Mouse (Mus musculus) heart, embryonic 13.5 days (tissue): ENCODE measurements around the gene Phyhipl. TPM values are rescaled to one million over a fixed set of nuclear protein-coding genes. Genes with fewer than 3 reads are reported as not detected.

Experiments used
- ATAC-seq: fragments of 200-750 bp; cut with Nextera tagmentation; 2 replicates; pipeline ENCODE4 v1.8.0; 2017; ENCODE audit warnings: moderate TSS enrichment; ENCODE audit not compliant: insufficient number of reproducible peaks, low FRiP score, low TSS enrichment; ENCODE audit errors: extremely low read depth
- H3K27ac ChIP-seq: fragments of 300-500 bp; sonication (generic); replicated peaks from 2 replicates; pipeline ENCODE4 v1.5.1; 2015; ENCODE audit warnings: moderate library complexity, mild to moderate bottlenecking, inconsistent platforms
- H3K27me3 ChIP-seq: fragments of 300-500 bp; sonication (generic); replicated peaks from 2 replicates; pipeline ENCODE4 v1.6.1; 2015; ENCODE audit warnings: mild to moderate bottlenecking, inconsistent platforms
- H3K36me3 ChIP-seq: fragments of 300-500 bp; sonication (generic); 2 replicates; pipeline ENCODE4 v1.6.1; 2015; ENCODE audit warnings: mild to moderate bottlenecking, inconsistent platforms
- H3K4me1 ChIP-seq: fragments of 300-500 bp; sonication (generic); 2 replicates; pipeline ENCODE4 v1.6.1; 2015; ENCODE audit warnings: inconsistent platforms
- H3K4me2 ChIP-seq: fragments of 300-500 bp; sonication (generic); 2 replicates; pipeline ENCODE4 v1.6.1; 2015; ENCODE audit warnings: inconsistent platforms, mild to moderate bottlenecking, moderate library complexity
- H3K4me3 ChIP-seq: fragments of 300-500 bp; sonication (generic); 2 replicates; pipeline ENCODE4 v1.5.1; 2015; ENCODE audit warnings: moderate library complexity, mild to moderate bottlenecking, inconsistent platforms
- H3K9ac ChIP-seq: fragments of 300-500 bp; sonication (generic); 2 replicates; pipeline ENCODE4 v1.6.1; 2015; ENCODE audit warnings: inconsistent platforms, mild to moderate bottlenecking, moderate library complexity
- H3K9me3 ChIP-seq: fragments of 300-500 bp; sonication (generic); 2 replicates; pipeline ENCODE4 v1.6.1; 2016; ENCODE audit warnings: inconsistent platforms
- WGBS: fragments of 180-500 bp; shearing (Covaris S2); methylation state at CpG from one replicate; pipeline ENCODE4 v1.1.7; 2015; ENCODE audit warnings: mixed read lengths; 5-methylcytosine and 5-hydroxymethylcytosine counted together
- polyA plus RNA-seq: library from polyadenylated mRNA; unstranded; fragments of >200 nt; fragmentation: Nextera tagmentation; extraction: Ambion mirVana; gene quantifications from 2 replicates; pipeline ENCODE4 v1.2.1, GENCODE M21; 2015

The Phyhipl gene
- polyA plus RNA-seq, 1 experiment from 2014 or later: 1.0 TPM

- 50% methylated on average over 6 of the region's 6 CpGs for WGBS
- no peak for ATAC-seq
- Histone ChIP-seq H3K9ac (no peak overlapping the region), H3K27me3 (no peaks in the 10 kb centered on the region), H3K27ac (no peak overlapping the region), H3K9me3 (no peaks in the 10 kb centered on the region; the same call in 1 of the 2 replicates), H3K4me3 (no peak overlapping the region), H3K36me3 (no peaks in the 10 kb centered on the region), H3K4me1 (no peaks in the 10 kb centered on the region), H3K4me2 (no peak overlapping the region)
These were observed 507 bp upstream of the Phyhipl start for GRCm38 (mm10) chr10:70656272-70656671.

- no peak for ATAC-seq
- H3K36me3 ChIP-seq: no peaks in the 10 kb centered on the region
- no peak overlapping the region for H3K4me3 ChIP-seq
- no peaks in the 10 kb centered on the region for H3K9me3 ChIP-seq
- no peaks in the 10 kb centered on the region for H3K27me3 ChIP-seq
- WGBS: 68% methylated on average over 4 of the region's 4 CpGs
- no peak overlapping the region for H3K4me2 ChIP-seq
- H3K9ac ChIP-seq: no peak overlapping the region
- no peak overlapping the region for H3K27ac ChIP-seq
- H3K4me1 ChIP-seq: no peaks in the 10 kb centered on the region
These were observed 1.1 kb downstream of the Phyhipl start for GRCm38 (mm10) chr10:70654655-70655054.

GRCm38 (mm10) chr10:70654139-70654538 is 1.6 kb downstream of the Phyhipl start:
- Histone ChIP-seq H3K4me2 (no peak overlapping the region), H3K36me3 (no peaks in the 10 kb centered on the region), H3K9me3 (no peaks in the 10 kb centered on the region), H3K4me3 (no peak overlapping the region), H3K27ac (no peak overlapping the region), H3K9ac (no peak overlapping the region), H3K27me3 (no peaks in the 10 kb centered on the region), H3K4me1 (no peaks in the 10 kb centered on the region)
- 75% methylated on average over 3 of the region's 3 CpGs for WGBS
- no peak for ATAC-seq

GRCm38 (mm10) chr10:70651769-70652648 is 3.8 kb downstream of the Phyhipl start:
- Histone ChIP-seq H3K9ac (no peak overlapping the region), H3K9me3 (no peaks in the 10 kb centered on the region), H3K4me1 (no peaks in the 10 kb centered on the region), H3K27ac (no peak overlapping the region), H3K36me3 (no peaks in the 10 kb centered on the region), H3K27me3 (no peaks in the 10 kb centered on the region), H3K4me2 (no peak overlapping the region), H3K4me3 (no peak overlapping the region)
- ATAC-seq: no peak
- WGBS: 34% methylated on average over 16 of the region's 16 CpGs

- H3K4me2 ChIP-seq: no peak overlapping the region
- H3K9ac ChIP-seq: no peak overlapping the region
- no peak for ATAC-seq
- no peaks in the 10 kb centered on the region for H3K27me3 ChIP-seq
- no peaks in the 10 kb centered on the region for H3K9me3 ChIP-seq
- no peak overlapping the region for H3K27ac ChIP-seq
- no peak overlapping the region for H3K4me3 ChIP-seq
- WGBS: 79% methylated on average over 5 of the region's 5 CpGs
- H3K36me3 ChIP-seq: no peaks in the 10 kb centered on the region
- H3K4me1 ChIP-seq: no peaks in the 10 kb centered on the region
These were observed 6.9 kb downstream of the Phyhipl start for GRCm38 (mm10) chr10:70648831-70649230.

GRCm38 (mm10) chr10:70643131-70643530 is 12.6 kb downstream of the Phyhipl start:
- Histone ChIP-seq H3K4me1 (no peaks in the 10 kb centered on the region), H3K27me3 (no peaks in the 10 kb centered on the region), H3K4me2 (no peak overlapping the region), H3K9ac (no peak overlapping the region), H3K9me3 (no peaks in the 10 kb centered on the region), H3K4me3 (no peak overlapping the region), H3K27ac (no peak overlapping the region), H3K36me3 (no peaks in the 10 kb centered on the region)
- 74% methylated on average over 9 of the region's 9 CpGs for WGBS
- ATAC-seq: no peak

- no peaks in the 10 kb centered on the region for H3K36me3 ChIP-seq
- ATAC-seq: no peak
- no peak overlapping the region for H3K4me3 ChIP-seq
- no peaks in the 10 kb centered on the region for H3K9me3 ChIP-seq
- H3K9ac ChIP-seq: no peak overlapping the region
- H3K27me3 ChIP-seq: no peaks in the 10 kb centered on the region
- 74% methylated on average over 11 of the region's 11 CpGs for WGBS
- no peak overlapping the region for H3K4me2 ChIP-seq
- no peaks in the 10 kb centered on the region for H3K4me1 ChIP-seq
- H3K27ac ChIP-seq: no peak overlapping the region
These were observed 14.7 kb downstream of the Phyhipl start for GRCm38 (mm10) chr10:70640896-70641596.

- Histone ChIP-seq H3K4me3 (no peak overlapping the region), H3K9me3 (no peaks in the 10 kb centered on the region), H3K36me3 (no peaks in the 10 kb centered on the region), H3K27ac (no peak overlapping the region), H3K4me2 (no peak overlapping the region), H3K4me1 (no peaks in the 10 kb centered on the region), H3K9ac (no peak overlapping the region), H3K27me3 (no peaks in the 10 kb centered on the region)
- no peak for ATAC-seq
- WGBS: 68% methylated on average over 17 of the region's 17 CpGs
These were observed 15.6 kb downstream of the Phyhipl start for GRCm38 (mm10) chr10:70640075-70640737.

- H3K9me3 ChIP-seq: no peaks in the 10 kb centered on the region; the same call in 1 of the 2 replicates
- no peak overlapping the region for H3K9ac ChIP-seq
- no peak overlapping the region for H3K4me2 ChIP-seq
- ATAC-seq: no peak
- H3K36me3 ChIP-seq: no peaks in the 10 kb centered on the region
- H3K27ac ChIP-seq: no peak overlapping the region
- WGBS: 76% methylated on average over 12 of the region's 12 CpGs
- H3K27me3 ChIP-seq: no peaks in the 10 kb centered on the region
- no peaks in the 10 kb centered on the region for H3K4me1 ChIP-seq
- H3K4me3 ChIP-seq: no peak overlapping the region
These were observed 18.0 kb downstream of the Phyhipl start for GRCm38 (mm10) chr10:70637640-70638328.

GRCm38 (mm10) chr10:70635261-70635660 is 20.5 kb downstream of the Phyhipl start:
- no peak overlapping the region for H3K27ac ChIP-seq
- H3K27me3 ChIP-seq: no peaks in the 10 kb centered on the region
- H3K4me2 ChIP-seq: no peak overlapping the region
- no peaks in the 10 kb centered on the region; the same call in 1 of the 2 replicates for H3K9me3 ChIP-seq
- H3K4me1 ChIP-seq: no peaks in the 10 kb centered on the region
- ATAC-seq: no peak
- 64% methylated on average over 1 of the region's 1 CpGs for WGBS
- H3K36me3 ChIP-seq: no peaks in the 10 kb centered on the region
- no peak overlapping the region for H3K9ac ChIP-seq
- no peak overlapping the region for H3K4me3 ChIP-seq

- WGBS: 71% methylated on average over 1 of the region's 1 CpGs
- no peak for ATAC-seq
- Histone ChIP-seq H3K4me2 (no peak overlapping the region), H3K4me3 (no peak overlapping the region), H3K9ac (no peak overlapping the region), H3K4me1 (no peaks in the 10 kb centered on the region), H3K36me3 (no peaks in the 10 kb centered on the region), H3K27ac (no peak overlapping the region), H3K27me3 (no peaks in the 10 kb centered on the region), H3K9me3 (no peaks in the 10 kb centered on the region; the same call in 1 of the 2 replicates)
These were observed 24.6 kb downstream of the Phyhipl start for GRCm38 (mm10) chr10:70631142-70631541.
